Mouse (Mus musculus) myocyte (in vitro differentiated cells): ENCODE measurements around the gene Spo11.

ENCODE experiments used
- E2F4 ChIP-seq: IDR thresholded peaks from one replicate; pipeline ENCODE4 v1.6.1; 2011; ENCODE audit warnings: mild to moderate bottlenecking, control low read depth, moderate library complexity; ENCODE audit not compliant: insufficient read depth
- MAX ChIP-seq: IDR thresholded peaks from one replicate; pipeline ENCODE4 v1.6.1; 2011; ENCODE audit warnings: low read depth, mild to moderate bottlenecking, control low read depth
- MYOD1 ChIP-seq, 3 experiments: IDR thresholded peaks; one replicate each; pipeline ENCODE4 v1.6.1; 2011; ENCODE audit warnings: control low read depth in 2 of 3, low read depth in 2 of 3, mild to moderate bottlenecking in 2 of 3, moderate library complexity in 1 of 3; ENCODE audit not compliant: insufficient read length in 2 of 3, control insufficient read depth in 1 of 3
- MYOG ChIP-seq, 3 experiments: IDR thresholded peaks; one replicate each; pipeline ENCODE4 v1.6.1; 2011; ENCODE audit warnings: control low read depth in 2 of 3, low read depth in 2 of 3, mild to moderate bottlenecking in 2 of 3; ENCODE audit not compliant: insufficient read length in 2 of 3, control insufficient read depth in 1 of 3, insufficient read depth in 1 of 3
- POLR2A ChIP-seq: IDR thresholded peaks from one replicate; pipeline ENCODE4 v1.6.1; 2011; ENCODE audit warnings: low read depth, mild to moderate bottlenecking, control low read depth, moderate library complexity; ENCODE audit not compliant: insufficient read length
- POLR2AphosphoS2 ChIP-seq: IDR thresholded peaks from one replicate; pipeline ENCODE4 v1.6.1; 2011; ENCODE audit warnings: low read depth, control low read depth; ENCODE audit not compliant: insufficient read length
- TCF12 ChIP-seq: IDR thresholded peaks from one replicate; pipeline ENCODE4 v1.6.1; 2011; ENCODE audit warnings: mild to moderate bottlenecking, control low read depth; ENCODE audit not compliant: poor library complexity, insufficient read depth, severe bottlenecking
- USF1 ChIP-seq: IDR thresholded peaks from one replicate; pipeline ENCODE4 v1.6.1; 2011; ENCODE audit warnings: low read depth, mild to moderate bottlenecking, control low read depth, moderate library complexity

GRCm38 (mm10) chr2:172958579-172958978 lies 18.9 kb upstream of the Spo11 start:
- TF ChIP-seq TCF12 (no peak), E2F4 (no peak), MYOD1 (IDR thresholded peaks at IDR 0.05; ENCODE audit: control insufficient read depth in 1 of 3, insufficient read length in 2 of 3, low read depth in 2 of 3) (no peak), POLR2A (no peak), USF1 (no peak), MAX (no peak), POLR2AphosphoS2 (no peak), MYOG (IDR thresholded peaks at IDR 0.05; ENCODE audit: control insufficient read depth in 1 of 3, insufficient read depth in 1 of 3, insufficient read length in 2 of 3, low read depth in 2 of 3) (no peak)
